Mouse (Mus musculus): Measurements from ENCODE around the gene Gnb5.

DNA sequence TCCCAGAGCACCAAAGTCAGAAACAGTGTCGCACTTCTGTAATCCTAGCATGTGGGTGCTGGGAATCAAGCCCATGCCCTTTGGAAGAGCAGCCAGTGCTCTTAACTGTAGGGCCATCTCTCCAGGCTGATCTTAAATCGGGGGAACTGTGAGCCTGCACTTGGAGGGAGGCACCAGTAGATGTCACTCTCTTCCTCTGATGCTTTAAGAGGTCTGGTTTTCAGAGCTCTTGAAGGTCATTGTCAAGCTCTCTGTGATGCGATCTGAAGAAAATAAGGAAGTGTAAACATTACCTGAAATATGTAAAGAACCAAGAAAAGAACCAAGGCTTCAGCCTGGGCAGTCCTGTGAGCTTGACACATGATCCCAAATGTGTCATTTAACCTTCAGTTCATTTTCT is 23.3 kb upstream of the Gnb5 start:
- peak; percentile 71 for TF ChIP-seq CTCF (IDR thresholded peaks at IDR 0.05; ENCODE audit: control insufficient read depth, insufficient read depth, low read length)
- no peak for TF ChIP-seq POLR2A (IDR thresholded peaks at IDR 0.05; ENCODE audit: borderline replicate concordance, control insufficient read depth, low read depth, low read length)

Data from bone marrow, adult 2 months (tissue).